Mouse (Mus musculus) liver, embryonic 16.5 days (tissue): ENCODE data around the gene Kif6. TPM values are rescaled to one million over a fixed set of nuclear protein-coding genes. Genes with fewer than 3 reads are reported as not detected.

ENCODE experiments used
- ATAC-seq: fragments of 200-750 bp; cut with Nextera tagmentation; 2 replicates; pipeline ENCODE4 v1.8.0; 2017; ENCODE audit warnings: low read depth, mild to moderate bottlenecking, moderate number of reproducible peaks, moderate library complexity
- H3K27ac ChIP-seq: fragments of 300-500 bp; sonication (generic); 2 replicates; pipeline ENCODE4 v1.5.1; 2014; ENCODE audit warnings: mild to moderate bottlenecking, low read length
- H3K27me3 ChIP-seq: fragments of 300-500 bp; sonication (generic); 2 replicates; pipeline ENCODE4 v1.6.1; 2014; ENCODE audit warnings: low read depth, low read length, mixed read lengths; ENCODE audit not compliant: control insufficient read depth, insufficient read depth
- H3K36me3 ChIP-seq: fragments of 300-500 bp; sonication (generic); 2 replicates; pipeline ENCODE4 v1.6.1; 2014; ENCODE audit warnings: mild to moderate bottlenecking; ENCODE audit not compliant: control insufficient read depth, insufficient read depth
- H3K4me1 ChIP-seq: fragments of 300-500 bp; sonication (generic); 2 replicates; pipeline ENCODE4 v1.6.1; 2014; ENCODE audit warnings: low read depth, low read length, mixed read lengths; ENCODE audit not compliant: control insufficient read depth
- H3K4me2 ChIP-seq: fragments of 300-500 bp; sonication (generic); 2 replicates; pipeline ENCODE4 v1.6.1; 2014; ENCODE audit warnings: low read depth, low read length, mixed read lengths
- H3K4me3 ChIP-seq: fragments of 300-500 bp; sonication (generic); 2 replicates; pipeline ENCODE4 v1.5.1; 2014; ENCODE audit warnings: low read depth, mild to moderate bottlenecking, low read length
- H3K9ac ChIP-seq: fragments of 300-500 bp; sonication (generic); 2 replicates; pipeline ENCODE4 v1.6.1; 2014; ENCODE audit warnings: low read depth, low read length
- H3K9me3 ChIP-seq: fragments of 300-500 bp; sonication (generic); replicated peaks from 2 replicates; pipeline ENCODE4 v1.6.1; 2016; ENCODE audit warnings: low read length; ENCODE audit not compliant: control insufficient read depth
- WGBS: fragments of 180-500 bp; shearing (Covaris S2); extraction: QIAGEN DNeasy Blood & Tissue Kit; methylation state at CpG from one replicate; pipeline ENCODE4 v1.1.7; 2014; ENCODE audit not compliant: insufficient replicate concordance; 5-methylcytosine and 5-hydroxymethylcytosine counted together
- polyA plus RNA-seq: library from polyadenylated mRNA; unstranded; fragments of >200 nt; fragmentation: Nextera tagmentation; extraction: Ambion mirVana; gene quantifications from 2 replicates; pipeline ENCODE4 v1.2.1, GENCODE M21; 2015

The Kif6 gene
- polyA plus RNA-seq, 1 experiment from 2014 or later = 0.11 TPM

DNA sequence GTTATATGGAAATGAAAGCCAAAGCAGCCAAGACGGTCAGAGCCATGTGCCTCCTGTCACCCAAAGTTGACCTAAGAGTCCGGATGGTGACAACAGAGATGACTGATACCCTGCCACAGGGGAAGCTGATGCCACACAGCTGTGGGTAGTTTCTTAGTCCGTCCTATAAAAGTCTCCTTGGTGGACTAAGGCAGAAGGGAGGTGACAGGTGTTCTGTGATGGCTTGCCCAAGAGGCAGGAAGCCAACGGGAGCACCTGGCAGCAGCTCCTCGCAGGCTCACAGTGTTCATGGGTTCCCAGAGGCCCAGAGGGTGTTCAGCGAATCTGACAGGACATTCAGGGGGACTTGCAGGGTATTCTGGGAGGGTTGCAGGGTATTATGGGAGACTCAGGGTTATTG lies 279.5 kb downstream of the Kif6 start:
- H3K4me1 ChIP-seq = no peaks in the 10 kb centered on the region
- no peak overlapping the region for H3K9ac ChIP-seq
- no peaks in the 10 kb centered on the region for H3K9me3 ChIP-seq
- H3K27me3 ChIP-seq = no peaks in the 10 kb centered on the region
- no peak overlapping the region for H3K4me2 ChIP-seq
- 63% methylated on average over 6 of the region's 6 CpGs for WGBS
- no peak overlapping the region for H3K4me3 ChIP-seq
- no peak for ATAC-seq
- H3K27ac ChIP-seq = no peak overlapping the region
- H3K36me3 ChIP-seq = no peaks in the 10 kb centered on the region

DNA sequence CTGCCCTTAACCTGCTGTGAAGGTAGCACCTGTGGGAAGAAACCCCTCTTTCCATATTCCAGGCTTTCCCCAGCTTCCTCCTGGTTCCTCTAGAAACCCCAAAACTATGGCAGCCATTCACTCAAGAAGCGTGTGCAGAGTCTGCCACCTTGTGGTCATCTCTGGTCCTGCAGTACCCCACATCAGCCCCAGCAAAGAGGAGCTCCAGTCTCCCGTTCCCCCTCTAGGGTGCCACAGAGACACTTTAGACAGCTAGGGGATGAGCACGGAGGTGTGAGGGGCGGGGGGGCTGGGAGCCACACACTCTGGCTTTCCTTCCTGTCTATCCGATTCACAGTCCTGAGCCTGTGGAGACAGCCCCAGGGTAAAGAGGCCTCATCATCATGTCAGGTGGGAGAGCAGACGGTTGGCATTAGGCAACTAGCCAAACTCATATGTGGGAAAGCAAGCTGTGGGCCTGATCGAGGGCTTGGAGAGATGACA lies 284.0 kb downstream of the Kif6 start:
- H3K4me1 ChIP-seq = no peaks in the 10 kb centered on the region
- H3K4me2 ChIP-seq = no peak overlapping the region
- ATAC-seq = no peak
- H3K27ac ChIP-seq = no peak overlapping the region
- 12% methylated on average over 7 of the region's 7 CpGs for WGBS
- H3K36me3 ChIP-seq = no peaks in the 10 kb centered on the region
- no peaks in the 10 kb centered on the region for H3K9me3 ChIP-seq
- H3K9ac ChIP-seq = no peak overlapping the region
- no peaks in the 10 kb centered on the region for H3K27me3 ChIP-seq
- no peak overlapping the region for H3K4me3 ChIP-seq

DNA sequence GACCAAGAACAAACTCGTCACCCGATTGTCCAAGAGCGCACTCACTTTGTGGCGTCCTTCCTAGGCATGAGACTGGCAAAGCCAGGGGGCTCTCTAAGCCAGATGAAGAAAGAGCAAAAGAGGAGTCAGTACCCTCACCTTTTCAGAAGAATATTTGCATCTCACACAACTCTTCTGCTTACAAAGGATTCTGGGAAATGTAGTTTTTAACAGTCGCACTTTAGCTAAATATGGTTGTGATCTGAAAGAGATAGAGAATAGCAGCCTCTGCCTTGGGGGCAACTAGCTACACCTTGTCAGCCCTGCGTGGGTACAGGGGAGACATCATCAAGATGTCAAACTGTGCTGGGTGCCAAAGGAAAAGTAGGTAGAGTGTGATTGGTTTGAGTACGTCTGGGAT lies 287.7 kb downstream of the Kif6 start:
- H3K4me3 ChIP-seq = no peak overlapping the region
- ATAC-seq = no peak
- H3K4me2 ChIP-seq = no peak overlapping the region
- H3K36me3 ChIP-seq = no peaks in the 10 kb centered on the region
- 64% methylated on average over 7 of the region's 7 CpGs for WGBS
- no peaks in the 10 kb centered on the region for H3K4me1 ChIP-seq
- H3K9ac ChIP-seq = no peak overlapping the region
- H3K27ac ChIP-seq = no peak overlapping the region
- H3K27me3 ChIP-seq = no peaks in the 10 kb centered on the region
- no peaks in the 10 kb centered on the region for H3K9me3 ChIP-seq

DNA sequence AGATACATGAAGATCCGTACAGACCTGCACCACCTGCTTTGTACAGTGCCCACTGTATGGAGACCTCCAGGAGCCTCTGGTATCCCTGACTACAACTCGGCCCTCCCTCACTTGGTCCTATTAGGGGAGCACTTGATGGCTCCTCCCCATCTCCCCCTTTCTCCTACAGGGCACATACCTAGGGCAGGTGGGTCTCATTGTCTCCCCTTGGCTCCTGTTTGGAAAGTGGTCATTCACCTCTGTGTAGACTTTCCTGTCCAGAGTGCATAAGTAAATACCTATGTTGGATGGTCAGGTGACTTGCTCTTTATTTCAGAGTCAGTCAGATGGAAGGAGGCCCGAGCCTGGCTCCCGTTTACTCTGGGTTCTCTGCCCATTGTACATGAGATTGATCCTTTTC lies 308.5 kb downstream of the Kif6 start:
- H3K4me3 ChIP-seq = no peak overlapping the region
- 54% methylated on average over 4 of the region's 4 CpGs for WGBS
- ATAC-seq = no peak

DNA sequence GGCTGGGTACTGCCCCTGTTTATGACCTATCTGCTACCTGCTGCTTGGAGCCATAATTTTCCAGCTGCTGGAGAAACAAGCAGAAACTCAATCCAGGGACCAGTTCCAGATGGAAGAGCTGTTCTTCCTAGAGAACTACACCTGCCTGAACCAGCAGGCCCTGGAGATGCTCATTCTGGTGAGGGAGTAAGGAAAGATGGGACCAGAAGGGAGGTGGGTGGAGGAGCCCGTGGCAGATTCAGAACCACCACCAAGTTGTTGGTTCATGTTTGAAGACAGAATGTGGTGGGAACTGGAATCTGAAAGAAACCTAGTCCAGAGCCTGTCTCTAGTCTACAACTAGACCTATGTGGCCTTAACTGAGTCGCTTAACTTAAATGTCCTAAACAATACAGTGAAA lies 312.7 kb downstream of the Kif6 start:
- Histone ChIP-seq H3K9me3 (no peaks in the 10 kb centered on the region), H3K4me2 (no peak overlapping the region), H3K4me3 (no peak overlapping the region), H3K4me1 (no peaks in the 10 kb centered on the region), H3K27me3 (no peaks in the 10 kb centered on the region), H3K9ac (no peak overlapping the region), H3K36me3 (no peaks in the 10 kb centered on the region), H3K27ac (no peak overlapping the region)
- 48% methylated on average over 2 of the region's 2 CpGs for WGBS
- ATAC-seq = no peak

More for the DNA sequence above, 308.5 kb downstream of the Kif6 start:
- no peaks in the 10 kb centered on the region for H3K27me3 ChIP-seq
- H3K36me3 ChIP-seq = no peaks in the 10 kb centered on the region
- H3K4me1 ChIP-seq = no peaks in the 10 kb centered on the region
- H3K4me2 ChIP-seq = no peak overlapping the region
- H3K27ac ChIP-seq = no peak overlapping the region
- no peak overlapping the region for H3K9ac ChIP-seq
- H3K9me3 ChIP-seq = no peaks in the 10 kb centered on the region

DNA sequence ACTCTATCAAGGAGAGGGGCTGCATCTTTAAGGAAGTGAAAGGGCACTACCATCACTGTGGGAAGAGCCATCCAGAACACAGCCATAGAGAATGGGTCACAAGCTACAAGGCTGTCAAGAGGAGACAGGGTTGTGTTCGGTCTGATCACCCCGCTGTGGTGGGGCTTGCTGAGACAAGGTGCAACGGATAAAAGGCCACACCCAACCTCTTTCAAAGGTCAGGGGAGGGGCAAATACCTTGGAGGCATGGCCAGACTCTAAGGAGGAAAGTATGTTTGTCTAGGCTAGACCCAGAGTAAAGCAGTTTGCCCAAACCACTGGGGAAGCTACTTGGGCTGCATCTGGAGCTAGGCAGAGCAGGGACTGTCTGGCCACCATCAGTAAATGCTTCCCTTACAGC lies 318.9 kb downstream of the Kif6 start:
- H3K4me3 ChIP-seq = no peak overlapping the region
- no peaks in the 10 kb centered on the region; the same call in 1 of the 2 replicates for H3K27me3 ChIP-seq
- no peaks in the 10 kb centered on the region for H3K36me3 ChIP-seq
- H3K4me1 ChIP-seq = no peaks in the 10 kb centered on the region
- 35% methylated on average over 3 of the region's 3 CpGs for WGBS
- no peak overlapping the region for H3K4me2 ChIP-seq
- ATAC-seq = no peak
- no peaks in the 10 kb centered on the region for H3K9me3 ChIP-seq
- H3K9ac ChIP-seq = no peak overlapping the region
- no peak overlapping the region for H3K27ac ChIP-seq

DNA sequence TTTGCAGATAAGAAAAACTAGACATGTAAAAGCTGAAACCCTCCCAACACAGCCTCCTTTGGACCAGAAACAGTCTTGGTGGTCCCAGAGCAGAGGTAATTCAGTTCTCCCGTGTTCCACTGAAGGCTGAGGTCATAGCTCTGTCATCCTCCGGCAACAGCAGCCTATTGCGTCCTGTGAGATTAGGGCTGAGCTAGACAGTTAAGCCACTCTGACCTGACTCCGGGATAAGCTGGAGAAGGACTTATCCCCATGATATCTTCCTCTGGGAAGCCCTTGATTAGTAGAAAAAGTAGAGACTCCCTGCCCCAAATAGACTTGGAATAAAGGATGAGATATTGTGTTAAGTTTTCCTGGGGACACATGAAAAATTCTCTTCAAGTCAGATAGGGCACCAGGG lies 319.6 kb downstream of the Kif6 start:
- Histone ChIP-seq H3K27ac (no peak overlapping the region), H3K36me3 (no peaks in the 10 kb centered on the region), H3K4me1 (no peaks in the 10 kb centered on the region), H3K27me3 (no peaks in the 10 kb centered on the region; the same call in 1 of the 2 replicates), H3K9ac (no peak overlapping the region), H3K4me2 (no peak overlapping the region), H3K9me3 (no peaks in the 10 kb centered on the region), H3K4me3 (no peak overlapping the region)
- 35% methylated on average over 4 of the region's 4 CpGs for WGBS
- no peak for ATAC-seq

DNA sequence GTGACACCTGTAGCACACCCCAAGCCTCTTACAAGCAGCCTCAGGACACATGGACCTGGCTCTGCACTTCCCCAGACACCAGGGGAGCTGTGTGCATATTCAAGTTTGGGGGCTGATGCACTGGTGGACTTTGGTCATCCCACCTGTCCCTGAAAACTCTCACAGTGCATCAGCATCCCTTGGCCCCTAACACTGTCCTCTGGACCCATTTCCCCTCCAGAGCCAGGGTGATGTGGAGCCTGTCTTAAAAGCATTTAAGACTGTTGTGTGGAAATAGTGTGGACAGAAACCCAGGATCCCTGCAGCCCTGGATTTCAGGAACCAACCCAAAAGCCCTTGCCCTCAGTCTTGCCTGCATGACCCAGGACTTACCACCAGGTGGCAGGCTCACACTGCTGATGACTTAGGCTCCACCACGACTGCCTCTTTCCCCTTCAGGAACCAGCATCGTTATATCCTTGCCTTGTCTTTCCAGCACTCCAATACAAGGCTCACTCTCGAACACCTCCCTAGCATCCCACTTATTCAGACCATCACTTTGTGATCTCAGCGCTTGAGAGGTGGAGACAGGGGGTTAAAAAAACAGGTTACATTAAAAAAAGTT lies 320.8 kb downstream of the Kif6 start:
- Histone ChIP-seq H3K36me3 (no peaks in the 10 kb centered on the region), H3K4me3 (no peak overlapping the region), H3K4me1 (no peaks in the 10 kb centered on the region), H3K4me2 (no peak overlapping the region), H3K9ac (no peak overlapping the region), H3K27ac (no peak overlapping the region), H3K9me3 (no peaks in the 10 kb centered on the region), H3K27me3 (no peaks in the 10 kb centered on the region; the same call in 1 of the 2 replicates)
- WGBS = under 1% methylated on average over 4 of the region's 4 CpGs
- ATAC-seq = no peak

DNA sequence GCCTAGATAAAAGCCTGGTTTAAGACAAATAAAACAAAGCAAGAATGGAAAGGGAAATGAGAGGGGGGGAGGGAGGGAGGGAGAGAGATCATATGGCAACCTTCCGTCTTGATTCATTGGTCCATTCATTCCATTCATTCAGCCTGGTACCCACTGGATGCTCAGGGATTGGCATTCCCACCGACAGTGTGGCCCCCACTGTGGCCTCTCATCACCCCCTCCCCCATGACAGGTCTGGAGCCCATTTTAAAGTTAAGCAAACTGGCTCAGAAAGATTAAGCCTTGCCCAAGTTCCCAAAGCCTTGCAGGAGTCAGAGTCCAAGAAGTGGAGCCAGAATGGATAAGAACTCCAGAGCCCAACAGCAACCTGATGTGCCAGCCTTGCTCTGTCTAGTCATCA lies 321.3 kb downstream of the Kif6 start:
- WGBS = 38% methylated on average over 2 of the region's 2 CpGs
- Histone ChIP-seq H3K9me3 (no peaks in the 10 kb centered on the region), H3K9ac (no peak overlapping the region), H3K4me3 (no peak overlapping the region), H3K4me2 (no peak overlapping the region), H3K36me3 (no peaks in the 10 kb centered on the region), H3K27me3 (no peaks in the 10 kb centered on the region; the same call in 1 of the 2 replicates), H3K27ac (no peak overlapping the region), H3K4me1 (no peaks in the 10 kb centered on the region)
- ATAC-seq = no peak
